Mouse (Mus musculus) ES-E14 (cell line): Measurements from ENCODE around the gene Selenoo.

ENCODE experiments used
- CHD2 ChIP-seq: IDR thresholded peaks from 2 replicates; pipeline ENCODE4 v1.6.1; 2014; ENCODE audit warnings: mild to moderate bottlenecking, low read depth, low read length, inconsistent platforms
- HCFC1 ChIP-seq: IDR thresholded peaks from 2 replicates; pipeline ENCODE4 v1.6.1; 2012; ENCODE audit warnings: low read length, inconsistent platforms, borderline replicate concordance; ENCODE audit not compliant: insufficient read depth
- MAFK ChIP-seq: IDR thresholded peaks from 2 replicates; pipeline ENCODE4 v1.6.1; 2014; ENCODE audit warnings: mild to moderate bottlenecking, low read depth, low read length, inconsistent platforms; ENCODE audit not compliant: insufficient read depth
- ZC3H11A ChIP-seq: IDR thresholded peaks from 2 replicates; pipeline ENCODE4 v1.6.1; 2012; ENCODE audit warnings: low read depth, mild to moderate bottlenecking, inconsistent platforms, low read length, borderline replicate concordance
- ZNF384 ChIP-seq: IDR thresholded peaks from 2 replicates; pipeline ENCODE4 v1.6.1; 2012; ENCODE audit warnings: low read depth, low read length, inconsistent platforms

GRCm38 (mm10) chr15:89083906-89084305 lies 5.0 kb upstream of the Selenoo start:
- TF ChIP-seq ZNF384, result no peak
- no peak for TF ChIP-seq CHD2
- TF ChIP-seq HCFC1, result no peak
- no peak for TF ChIP-seq ZC3H11A
- no peak for TF ChIP-seq MAFK
